Mouse (Mus musculus) hindbrain, embryonic 15.5 days (tissue): ENCODE results near the gene Meis2. TPM values are rescaled to one million over a fixed set of nuclear protein-coding genes. Genes with fewer than 3 reads are reported as not detected.

Source experiments
- ATAC-seq: fragments of 200-750 bp; cut with Nextera tagmentation; 2 replicates; pipeline ENCODE4 v1.8.0; 2017; ENCODE audit warnings: low read depth, moderate number of reproducible peaks, moderate TSS enrichment; ENCODE audit not compliant: low FRiP score
- H3K27ac ChIP-seq: fragments of 300-500 bp; sonication (generic); replicated peaks from 2 replicates; pipeline ENCODE4 v1.5.1; 2015; ENCODE audit warnings: mild to moderate bottlenecking, inconsistent platforms
- H3K27me3 ChIP-seq: fragments of 300-500 bp; sonication (generic); 2 replicates; pipeline ENCODE4 v1.6.1; 2015; ENCODE audit warnings: control low read depth, inconsistent platforms
- H3K36me3 ChIP-seq: fragments of 300-500 bp; sonication (generic); 2 replicates; pipeline ENCODE4 v1.6.1; 2015; ENCODE audit warnings: control low read depth, inconsistent platforms
- H3K4me1 ChIP-seq: fragments of 300-500 bp; sonication (generic); replicated peaks from 2 replicates; pipeline ENCODE4 v1.6.1; 2015; ENCODE audit warnings: control low read depth, inconsistent platforms
- H3K4me2 ChIP-seq: fragments of 300-500 bp; sonication (generic); 2 replicates; pipeline ENCODE4 v1.6.1; 2015; ENCODE audit warnings: moderate library complexity, mild to moderate bottlenecking, inconsistent platforms
- H3K4me3 ChIP-seq: fragments of 300-500 bp; sonication (generic); 2 replicates; pipeline ENCODE4 v1.5.1; 2015; ENCODE audit warnings: mild to moderate bottlenecking, inconsistent platforms
- H3K9ac ChIP-seq: fragments of 300-500 bp; sonication (generic); 2 replicates; pipeline ENCODE4 v1.6.1; 2015; ENCODE audit warnings: inconsistent platforms
- H3K9me3 ChIP-seq: fragments of 300-500 bp; sonication (generic); 2 replicates; pipeline ENCODE4 v1.6.1; 2016; ENCODE audit warnings: control low read depth, inconsistent platforms
- WGBS: fragments of 180-500 bp; shearing (Covaris S2); methylation state at CpG from one replicate; pipeline ENCODE4 v1.1.7; 2015; 5-methylcytosine and 5-hydroxymethylcytosine counted together
- polyA plus RNA-seq: library from polyadenylated mRNA; unstranded; fragments of >200 nt; fragmentation: Nextera tagmentation; extraction: Ambion mirVana; gene quantifications from 2 replicates; pipeline ENCODE4 v1.2.1, GENCODE M21; 2015

Meis2 gene
- polyA plus RNA-seq, 1 experiment from 2014 or later = 139 TPM

- WGBS = 1% methylated on average over 27 of the region's 27 CpGs
- Histone ChIP-seq H3K27ac (peak overlapping the region; percentile 97), H3K4me1 (peaks cover 17% of the 10 kb centered on the region), H3K4me2 (peak overlapping the region; percentile 73), H3K36me3 (no peaks in the 10 kb centered on the region), H3K9ac (peak overlapping the region; percentile 46), H3K27me3 (no peaks in the 10 kb centered on the region), H3K9me3 (no peaks in the 10 kb centered on the region), H3K4me3 (peak overlapping the region; percentile 68)
- peak; percentile 76 for ATAC-seq
Observed at GRCm38 (mm10) chr2:116067065-116067497, 1.4 kb upstream of the Meis2 start.

GRCm38 (mm10) chr2:116066057-116066941 is 660 bp upstream of the Meis2 start:
- peak; percentile 25 for ATAC-seq
- H3K27ac ChIP-seq = peak overlapping the region; percentile 97
- peaks cover 11% of the 10 kb centered on the region; the same call in 1 of the 2 replicates for H3K4me1 ChIP-seq
- peak overlapping the region; percentile 68 for H3K4me3 ChIP-seq
- peak overlapping the region; percentile 46 for H3K9ac ChIP-seq
- peak overlapping the region; percentile 73 for H3K4me2 ChIP-seq
- H3K27me3 ChIP-seq = no peaks in the 10 kb centered on the region
- no peaks in the 10 kb centered on the region for H3K36me3 ChIP-seq
- WGBS = under 1% methylated on average over 36 of the region's 36 CpGs
- H3K9me3 ChIP-seq = no peaks in the 10 kb centered on the region

GRCm38 (mm10) chr2:116065057-116065456 is 582 bp downstream of the Meis2 start:
- Histone ChIP-seq H3K4me3 (peak overlapping the region; percentile 68), H3K9ac (peak overlapping the region; percentile 92), H3K4me1 (peaks cover 20% of the 10 kb centered on the region), H3K27me3 (no peaks in the 10 kb centered on the region), H3K9me3 (no peaks in the 10 kb centered on the region), H3K27ac (peak overlapping the region; percentile 97), H3K4me2 (peak overlapping the region; percentile 73), H3K36me3 (no peaks in the 10 kb centered on the region)
- 0% methylated on average over 10 of the region's 10 CpGs for WGBS
- ATAC-seq = no peak

- no peaks in the 10 kb centered on the region for H3K36me3 ChIP-seq
Observed at GRCm38 (mm10) chr2:116064521-116064920, 1.1 kb downstream of the Meis2 start.

GRCm38 (mm10) chr2:116063819-116064293 is 1.8 kb downstream of the Meis2 start:
- H3K36me3 ChIP-seq = no peaks in the 10 kb centered on the region
- H3K27me3 ChIP-seq = no peaks in the 10 kb centered on the region
- H3K27ac ChIP-seq = peak overlapping the region; percentile 97
- H3K4me3 ChIP-seq = peak overlapping the region; percentile 68
- peak overlapping the region; percentile 92 for H3K9ac ChIP-seq
- no peaks in the 10 kb centered on the region for H3K9me3 ChIP-seq
- peak overlapping the region; percentile 73 for H3K4me2 ChIP-seq
- WGBS = under 1% methylated on average over 32 of the region's 37 CpGs
- peaks cover 30% of the 10 kb centered on the region for H3K4me1 ChIP-seq
- no peak for ATAC-seq

More at GRCm38 (mm10) chr2:116064521-116064920, 1.1 kb downstream of the Meis2 start:
- Histone ChIP-seq H3K9me3 (no peaks in the 10 kb centered on the region), H3K27ac (peak overlapping the region; percentile 97), H3K4me3 (peak overlapping the region; percentile 68), H3K4me2 (peak overlapping the region; percentile 73), H3K9ac (peak overlapping the region; percentile 92), H3K4me1 (peaks cover 23% of the 10 kb centered on the region), H3K27me3 (no peaks in the 10 kb centered on the region)
- 0% methylated on average over 20 of the region's 20 CpGs for WGBS
- ATAC-seq = no peak

- no peak for ATAC-seq
- peak overlapping the region; percentile 97 for H3K27ac ChIP-seq
- peak overlapping the region; percentile 92 for H3K9ac ChIP-seq
- 1% methylated on average over 36 of the region's 36 CpGs for WGBS
- H3K27me3 ChIP-seq = no peaks in the 10 kb centered on the region
- peak overlapping the region; percentile 68 for H3K4me3 ChIP-seq
- peak overlapping the region; percentile 73 for H3K4me2 ChIP-seq
- no peaks in the 10 kb centered on the region for H3K36me3 ChIP-seq
- H3K9me3 ChIP-seq = no peaks in the 10 kb centered on the region
- H3K4me1 ChIP-seq = peaks cover 33% of the 10 kb centered on the region
Observed at GRCm38 (mm10) chr2:116062761-116063441, 2.7 kb downstream of the Meis2 start.

GRCm38 (mm10) chr2:116062251-116062651 is 3.4 kb downstream of the Meis2 start:
- ATAC-seq = no peak
- H3K4me2 ChIP-seq = peak overlapping the region; percentile 73
- under 1% methylated on average over 20 of the region's 20 CpGs for WGBS
- peak overlapping the region; percentile 97 for H3K27ac ChIP-seq
- no peaks in the 10 kb centered on the region for H3K36me3 ChIP-seq
- H3K27me3 ChIP-seq = no peaks in the 10 kb centered on the region
- peak overlapping the region; percentile 92 for H3K9ac ChIP-seq
- no peaks in the 10 kb centered on the region for H3K9me3 ChIP-seq
- H3K4me1 ChIP-seq = peaks cover 33% of the 10 kb centered on the region
- peak overlapping the region; percentile 68 for H3K4me3 ChIP-seq

- Histone ChIP-seq H3K4me3 (peak overlapping the region; percentile 68), H3K4me2 (peak overlapping the region; percentile 73), H3K36me3 (no peaks in the 10 kb centered on the region), H3K27ac (peak overlapping the region; percentile 97), H3K9me3 (no peaks in the 10 kb centered on the region), H3K27me3 (no peaks in the 10 kb centered on the region), H3K4me1 (peaks cover 27% of the 10 kb centered on the region), H3K9ac (peak overlapping the region; percentile 92)
- ATAC-seq = no peak
- WGBS = 3% methylated on average over 30 of the region's 30 CpGs
Observed at GRCm38 (mm10) chr2:116061401-116062021, 4.1 kb downstream of the Meis2 start.

- peak overlapping the region; percentile 68 for H3K4me3 ChIP-seq
- no peaks in the 10 kb centered on the region for H3K9me3 ChIP-seq
- H3K4me2 ChIP-seq = peak overlapping the region; percentile 73
- peaks cover 31% of the 10 kb centered on the region for H3K4me1 ChIP-seq
- no peaks in the 10 kb centered on the region for H3K27me3 ChIP-seq
- no peak for ATAC-seq
- peak overlapping the region; percentile 97 for H3K27ac ChIP-seq
- WGBS = 8% methylated on average over 21 of the region's 21 CpGs
- H3K9ac ChIP-seq = peak overlapping the region; percentile 92
- no peaks in the 10 kb centered on the region for H3K36me3 ChIP-seq
Observed at GRCm38 (mm10) chr2:116060701-116061400, 4.8 kb downstream of the Meis2 start.

- no peak for ATAC-seq
- Histone ChIP-seq H3K9ac (peak overlapping the region; percentile 92), H3K27ac (peak overlapping the region; percentile 97), H3K27me3 (no peaks in the 10 kb centered on the region), H3K9me3 (no peaks in the 10 kb centered on the region), H3K4me3 (peak overlapping the region; percentile 68), H3K36me3 (no peaks in the 10 kb centered on the region), H3K4me2 (peak overlapping the region; percentile 73), H3K4me1 (peaks cover 31% of the 10 kb centered on the region)
- WGBS = 3% methylated on average over 19 of the region's 19 CpGs
Observed at GRCm38 (mm10) chr2:116060210-116060609, 5.4 kb downstream of the Meis2 start.

GRCm38 (mm10) chr2:116059661-116060060 is 6.0 kb downstream of the Meis2 start:
- peak overlapping the region; percentile 73 for H3K4me2 ChIP-seq
- H3K4me1 ChIP-seq = peaks cover 31% of the 10 kb centered on the region
- H3K27me3 ChIP-seq = no peaks in the 10 kb centered on the region
- H3K36me3 ChIP-seq = no peaks in the 10 kb centered on the region
- peak overlapping the region; percentile 92 for H3K9ac ChIP-seq
- H3K27ac ChIP-seq = peak overlapping the region; percentile 97
- no peaks in the 10 kb centered on the region for H3K9me3 ChIP-seq
- peak overlapping the region; percentile 68 for H3K4me3 ChIP-seq
- ATAC-seq = no peak
- 35% methylated on average over 1 of the region's 1 CpGs for WGBS
